Mouse (Mus musculus) hindlimb bud, embryonic 11.5 days (tissue): ENCODE measurements around the gene Sort1.
A peak's percentile ranks its signal among the peaks of the same experiment; 100 is the strongest.

Source experiments
- DNase-seq: peaks from one replicate; pipeline ENCODE4 v3.0.0-alpha.2; 2012; ENCODE audit warnings: low read depth, low spot score; ENCODE audit errors: extremely low spot score

Gene Sort1

DNA sequence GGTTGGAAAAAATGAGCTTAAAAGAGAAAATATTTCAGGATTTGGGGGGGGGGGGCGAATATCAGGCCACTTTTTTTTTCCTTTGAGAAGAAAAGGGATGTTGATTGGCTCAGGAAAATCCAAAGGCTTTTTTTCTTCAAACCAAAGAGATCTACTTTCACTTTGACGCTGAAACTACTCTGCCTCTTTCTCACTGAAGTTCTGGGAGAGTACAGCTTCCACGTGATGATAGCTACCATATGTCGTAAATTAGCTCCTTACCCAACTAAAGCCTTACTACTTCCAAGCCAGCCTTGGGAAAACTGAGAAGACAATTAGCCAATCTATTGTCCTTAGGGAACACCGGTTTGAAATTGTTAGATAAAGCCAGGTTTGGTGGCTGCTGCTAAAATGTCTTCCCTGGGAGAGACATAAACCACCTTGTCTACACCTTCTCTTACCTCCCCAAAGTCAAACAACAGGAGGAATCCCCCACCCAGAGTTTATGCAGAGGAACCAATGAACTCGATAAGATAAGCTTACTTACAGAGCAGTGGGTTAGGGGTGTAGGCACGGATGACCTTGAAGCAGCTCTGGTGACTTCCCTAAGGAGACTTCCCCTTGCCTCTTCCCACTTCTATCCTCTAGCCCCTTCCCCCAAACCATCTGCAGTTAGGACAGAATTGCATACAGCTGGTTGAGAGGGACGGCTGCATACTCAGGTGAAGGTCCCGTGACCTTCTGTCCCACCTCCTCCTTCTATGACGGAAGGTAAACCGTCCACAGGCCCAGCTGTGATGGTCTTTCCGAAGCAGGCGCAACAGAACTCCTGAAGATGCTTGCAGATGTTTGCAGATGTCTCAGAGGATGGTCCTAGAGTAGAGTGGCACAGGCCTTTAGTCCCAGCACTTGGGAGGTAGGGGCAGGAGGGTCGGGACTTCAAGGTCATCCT, 98.3 kb downstream of the Sort1 start:
- no peak for DNase-seq

DNA sequence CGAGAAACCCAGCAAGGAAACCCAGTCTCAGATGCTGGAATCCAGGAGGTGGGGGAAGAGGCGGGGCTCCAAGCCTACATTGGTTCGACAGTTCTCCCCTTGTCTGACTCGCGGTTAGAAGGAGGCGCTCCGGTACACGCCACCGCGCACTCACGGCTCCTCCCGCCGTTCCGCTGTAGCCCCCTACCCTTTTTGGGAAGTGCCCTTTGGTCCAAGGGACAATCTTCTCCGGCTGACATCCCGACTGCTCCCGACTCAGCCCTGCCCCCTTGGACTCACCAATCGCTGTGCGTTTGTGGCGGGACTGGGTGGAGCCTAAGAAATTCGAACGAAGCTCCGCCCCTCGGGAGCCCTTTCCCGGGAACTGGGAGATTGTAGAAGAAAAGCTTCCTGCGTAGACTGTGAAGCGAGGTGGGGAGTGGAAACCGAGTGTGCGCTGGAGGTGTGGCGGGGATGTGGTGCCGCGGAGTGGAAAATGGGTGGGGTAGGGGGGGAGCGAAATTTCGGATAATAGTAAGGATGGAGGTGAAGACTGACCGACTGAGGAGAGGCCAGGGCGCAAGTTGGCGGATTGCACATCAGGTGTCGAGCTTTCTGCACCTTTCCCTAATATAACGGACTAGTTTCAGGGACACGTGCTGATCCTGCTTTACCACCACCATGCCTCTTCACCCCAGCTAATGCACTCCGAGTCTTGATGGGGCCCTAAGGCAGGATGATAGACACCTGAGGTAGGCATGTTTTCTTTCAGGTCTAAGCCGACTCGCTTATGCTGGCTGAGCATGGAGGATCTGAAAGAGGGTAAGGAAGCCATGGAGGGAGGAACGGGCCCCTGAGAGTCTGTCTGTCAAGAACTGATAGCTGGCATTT, 99.8 kb downstream of the Sort1 start, which contains the start of gene Psrc1:
TSS of gene Psrc1 (plus strand) at position 355 of the 870 bp plus-strand sequence.
- peak; percentile 81 for DNase-seq

DNA sequence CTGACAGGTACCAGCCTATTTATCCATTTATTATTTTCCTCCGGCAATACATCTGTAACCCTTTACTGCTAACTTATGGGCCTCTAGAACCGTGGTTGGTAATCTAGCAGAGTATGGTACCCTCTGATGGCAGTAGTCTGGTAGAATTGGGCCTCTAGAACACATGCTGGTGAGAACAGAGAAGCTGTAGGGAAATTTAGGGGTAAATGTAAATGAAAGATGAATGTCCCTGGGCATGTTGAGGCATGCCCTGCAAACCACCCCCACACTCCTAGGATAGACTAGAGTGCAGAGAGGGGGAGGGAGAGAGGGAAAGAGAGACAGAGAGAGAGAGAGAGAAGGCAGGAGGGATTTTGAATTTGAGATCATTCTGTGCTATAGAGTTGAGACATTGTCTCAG, 100.5 kb downstream of the Sort1 start:
- DNase-seq, result no peak

DNA sequence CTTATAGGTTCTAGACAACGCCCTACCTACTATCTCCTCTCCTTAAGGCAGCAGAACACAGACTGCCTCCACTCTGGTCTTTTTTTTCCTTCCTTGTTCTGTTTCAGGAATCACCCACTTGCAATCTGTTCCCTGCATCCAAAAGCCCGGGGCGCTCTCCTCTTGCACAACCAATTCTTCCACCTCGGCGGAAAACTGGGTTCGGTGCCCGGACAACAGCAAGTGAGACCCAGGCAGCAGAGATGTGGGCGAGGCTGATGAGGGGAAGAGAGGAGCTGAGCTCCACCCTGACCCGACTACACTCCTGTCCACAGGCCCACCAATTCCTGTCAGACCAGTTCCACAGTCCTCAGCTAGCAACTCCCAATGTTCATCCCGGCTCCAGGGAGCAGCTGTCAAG, 102.3 kb downstream of the Sort1 start:
- DNase-seq, result no peak

DNA sequence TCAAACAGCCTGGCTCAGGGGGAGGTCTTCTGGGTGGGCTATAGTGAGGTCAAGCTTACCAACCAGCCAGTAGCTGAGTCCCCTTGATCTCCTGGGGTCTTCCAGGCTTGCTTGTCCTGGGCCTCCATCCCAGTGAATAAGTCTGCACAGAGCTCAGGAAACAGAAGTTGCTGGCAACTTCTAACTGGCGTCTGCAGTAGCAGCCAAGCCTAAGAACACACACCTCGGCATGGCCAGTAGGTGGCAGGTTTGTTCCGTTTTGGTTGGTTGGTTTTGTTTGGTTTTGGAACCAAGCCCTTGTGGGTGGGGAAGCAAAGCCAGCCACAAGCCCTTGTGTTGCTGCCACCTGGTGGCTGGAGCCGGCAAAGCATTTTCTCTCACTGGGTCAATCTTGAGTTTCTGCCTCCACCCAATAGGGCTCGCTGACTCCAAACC, 105.2 kb downstream of the Sort1 start:
- DNase-seq, result peak; percentile 99

DNA sequence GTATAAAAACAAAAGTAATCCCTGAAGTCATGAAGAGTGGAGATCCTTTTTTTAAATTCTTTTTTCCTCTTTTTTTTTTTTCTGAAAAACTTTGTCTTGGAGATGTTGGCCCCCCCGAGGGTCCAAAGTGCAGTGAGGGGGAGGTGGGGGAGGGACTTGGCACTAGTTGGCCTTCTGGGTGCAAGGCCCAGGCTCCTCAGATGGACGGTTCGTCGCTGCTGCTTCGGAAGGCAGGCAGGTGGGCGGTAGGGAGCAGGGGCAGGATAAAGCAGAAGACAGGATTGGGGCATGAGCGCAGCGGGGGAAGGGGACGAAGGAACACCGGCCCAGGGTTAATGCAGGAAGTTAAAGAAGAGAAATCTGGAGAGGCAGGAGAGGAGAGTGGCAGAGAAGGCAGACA, 108.4 kb downstream of the Sort1 start:
- no peak for DNase-seq

DNA sequence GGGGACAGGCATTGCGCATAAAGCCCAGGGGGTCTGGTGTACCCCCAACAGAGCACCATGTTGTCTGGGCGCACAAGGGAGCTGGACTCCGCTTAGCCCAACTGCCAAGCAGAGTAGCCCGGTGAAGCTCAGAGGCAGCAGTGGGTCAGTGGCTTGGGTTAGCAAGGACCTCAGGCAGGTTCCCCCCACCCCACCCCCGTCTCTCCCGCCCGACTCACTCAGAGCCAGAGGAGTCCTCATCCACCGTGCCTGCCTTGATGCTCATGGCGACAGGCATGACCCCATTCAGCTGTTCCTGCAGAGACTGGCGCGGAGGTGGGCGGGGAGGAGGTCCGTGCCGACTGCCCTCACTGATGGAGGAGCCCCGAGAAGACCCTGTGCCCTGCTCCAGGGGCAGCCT, 108.9 kb downstream of the Sort1 start:
- DNase-seq, result no peak

DNA sequence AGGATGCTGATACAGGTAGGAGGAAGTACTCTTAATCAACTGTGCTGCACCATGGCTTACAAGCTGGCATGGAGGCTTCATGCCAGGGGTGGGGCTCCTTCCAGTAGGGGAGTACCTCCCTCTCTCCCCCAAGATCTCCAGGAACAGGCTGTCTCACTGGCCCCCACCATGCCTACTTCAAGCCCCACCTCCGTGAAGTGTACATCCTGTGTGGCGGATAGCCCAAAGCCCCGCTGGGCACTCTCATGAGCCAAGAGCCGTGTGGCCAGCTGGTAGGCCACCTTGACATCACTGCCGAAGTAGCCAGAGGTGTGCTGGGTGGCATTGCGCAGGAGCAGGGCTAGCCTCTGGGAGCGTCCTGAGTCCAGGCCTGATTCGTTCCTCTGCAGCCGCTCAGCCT, 114.4 kb downstream of the Sort1 start:
- DNase-seq, result no peak

DNA sequence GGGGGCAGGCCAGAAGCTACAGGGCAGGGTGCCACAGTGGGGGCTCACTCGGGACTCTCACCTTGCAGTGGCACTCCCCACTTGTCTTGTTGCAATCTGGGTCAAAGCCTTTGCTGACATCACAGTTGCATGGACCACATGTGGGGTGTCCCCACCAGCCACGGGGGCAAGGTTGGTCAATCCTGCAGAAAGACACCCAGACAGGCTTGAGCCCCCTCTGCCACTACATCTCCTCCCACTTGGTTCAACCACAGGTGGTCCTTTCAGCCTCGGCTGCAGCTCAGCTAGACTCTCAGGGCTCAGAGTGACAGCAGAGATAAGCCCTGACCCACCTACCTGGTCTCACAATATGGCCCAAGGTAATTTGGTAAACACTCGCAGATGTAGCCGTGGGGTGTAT, 116.6 kb downstream of the Sort1 start:
- no peak for DNase-seq

DNA sequence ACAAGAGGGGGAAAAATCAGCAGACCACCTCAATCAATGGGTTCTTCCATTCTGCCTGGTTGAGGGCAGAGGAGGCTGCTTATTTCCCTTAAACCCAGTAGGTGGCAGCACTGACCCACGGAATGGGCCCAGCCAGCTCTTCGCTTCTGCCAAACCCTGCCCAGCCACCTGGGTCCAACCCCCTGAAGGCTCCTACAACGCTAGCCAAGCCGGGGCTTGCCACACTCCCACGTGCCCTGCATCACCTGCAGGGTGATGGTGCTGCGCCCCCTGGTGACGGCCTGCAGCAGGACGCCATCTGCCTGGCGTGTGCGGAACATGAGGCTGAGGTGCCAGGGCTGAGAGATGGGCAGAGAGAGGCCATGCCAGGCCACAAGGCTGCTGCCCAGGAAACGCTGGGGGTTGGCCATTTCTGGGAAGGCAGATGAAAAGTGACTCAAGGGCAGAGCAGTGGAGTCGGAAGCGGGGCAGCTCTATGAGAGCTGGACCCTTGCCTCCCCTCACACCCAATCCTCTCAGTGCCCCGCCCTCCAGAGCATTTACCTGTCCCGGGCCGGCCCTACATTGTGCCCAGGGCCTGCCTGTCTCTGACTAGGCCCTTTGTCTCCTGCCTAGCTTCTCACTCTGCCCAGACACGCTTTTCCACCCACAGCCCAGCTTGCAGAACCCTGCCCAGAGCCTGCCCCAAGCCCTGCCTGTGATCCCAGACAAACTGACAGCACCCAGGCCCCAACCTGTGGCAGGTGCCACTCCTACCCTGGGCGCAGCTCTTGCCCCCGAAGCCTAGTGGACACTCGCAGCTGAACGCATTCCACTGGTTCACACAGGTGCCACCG, 118.0 kb downstream of the Sort1 start:
- peak; percentile 75 for DNase-seq

DNA sequence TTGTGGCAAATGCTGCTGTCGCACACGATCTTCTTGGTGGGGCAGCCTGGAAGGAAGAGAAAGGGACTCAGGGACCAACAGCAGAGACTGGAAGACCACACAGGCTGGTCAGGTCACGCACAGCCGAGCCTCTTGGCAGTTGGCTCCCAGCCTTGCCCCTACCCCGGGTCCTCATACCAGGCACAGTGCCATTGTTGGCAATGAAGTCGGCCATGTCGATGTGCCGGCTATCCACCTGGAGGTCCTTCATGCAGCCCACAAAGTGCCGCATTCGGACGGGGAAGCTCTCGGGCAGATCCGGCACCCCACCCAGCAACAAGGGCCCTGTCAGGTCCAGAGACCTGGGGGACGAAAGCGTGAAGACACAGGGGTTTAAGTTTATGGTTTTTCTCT, 118.6 kb downstream of the Sort1 start:
- DNase-seq, result no peak

DNA sequence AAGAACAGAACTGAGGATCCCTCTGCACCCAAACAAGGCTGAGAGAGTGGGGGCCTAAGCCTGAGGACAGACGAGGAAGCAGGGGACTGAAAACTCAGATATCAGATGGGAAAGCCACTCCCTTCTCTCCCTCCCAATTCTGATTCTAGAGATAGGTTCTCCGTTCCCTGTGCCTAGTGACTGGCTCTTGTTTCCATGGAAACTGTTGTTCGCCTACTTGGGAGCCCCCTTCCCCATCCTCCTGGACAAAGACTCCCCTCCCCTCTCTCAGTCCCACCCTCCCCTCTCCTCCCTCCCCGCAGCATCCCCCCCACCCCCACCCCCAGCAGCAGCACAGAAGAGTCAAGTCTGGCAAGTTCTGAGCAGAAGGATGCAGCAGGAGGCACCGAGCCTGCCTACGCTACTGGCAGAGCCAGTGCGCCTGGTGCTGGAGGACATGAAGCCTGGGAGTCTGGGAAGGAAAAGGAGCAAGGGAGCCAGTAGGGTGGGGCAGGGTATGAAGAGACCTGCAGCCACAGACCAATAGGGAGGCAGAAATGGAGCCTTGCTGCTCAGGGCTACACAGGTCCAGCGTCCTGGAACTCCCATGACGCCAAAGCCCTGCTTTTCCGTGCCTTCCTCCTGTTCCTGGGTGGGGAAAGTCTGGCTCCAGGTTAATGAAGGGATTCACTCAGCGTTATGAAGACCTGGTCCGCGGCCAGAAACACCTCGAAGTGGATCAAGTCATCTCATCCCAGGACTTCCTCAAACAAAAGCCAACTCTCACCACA, 121.8 kb downstream of the Sort1 start:
- DNase-seq, result no peak

DNA sequence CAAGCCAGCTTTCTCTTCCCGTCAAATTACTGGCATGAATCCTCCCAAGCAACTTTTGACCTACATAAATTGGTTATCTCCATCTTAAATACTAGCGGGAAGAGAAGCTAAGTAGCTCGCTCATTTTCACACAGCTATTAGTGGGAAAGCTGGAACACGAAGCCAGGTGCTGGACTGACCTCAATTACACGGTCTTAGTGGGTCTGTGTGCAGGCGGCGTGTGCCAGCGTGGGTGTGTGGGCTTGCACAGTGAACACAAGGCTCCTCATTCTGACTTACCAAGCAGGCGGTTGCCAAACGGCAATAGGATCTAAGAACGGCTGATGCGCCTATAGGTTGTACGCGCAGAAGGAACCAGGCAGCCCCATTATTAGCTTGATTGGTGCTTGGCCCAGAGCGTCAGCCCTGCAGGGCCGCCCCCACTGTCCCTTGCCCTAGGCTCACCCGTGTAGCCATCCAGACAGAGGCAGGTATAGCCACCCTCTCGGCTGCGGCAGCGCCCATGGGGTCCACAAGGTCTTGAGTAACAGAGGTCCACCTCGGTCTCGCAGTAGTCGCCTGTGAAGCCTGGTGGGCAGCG, 122.5 kb downstream of the Sort1 start:
- no peak for DNase-seq

DNA sequence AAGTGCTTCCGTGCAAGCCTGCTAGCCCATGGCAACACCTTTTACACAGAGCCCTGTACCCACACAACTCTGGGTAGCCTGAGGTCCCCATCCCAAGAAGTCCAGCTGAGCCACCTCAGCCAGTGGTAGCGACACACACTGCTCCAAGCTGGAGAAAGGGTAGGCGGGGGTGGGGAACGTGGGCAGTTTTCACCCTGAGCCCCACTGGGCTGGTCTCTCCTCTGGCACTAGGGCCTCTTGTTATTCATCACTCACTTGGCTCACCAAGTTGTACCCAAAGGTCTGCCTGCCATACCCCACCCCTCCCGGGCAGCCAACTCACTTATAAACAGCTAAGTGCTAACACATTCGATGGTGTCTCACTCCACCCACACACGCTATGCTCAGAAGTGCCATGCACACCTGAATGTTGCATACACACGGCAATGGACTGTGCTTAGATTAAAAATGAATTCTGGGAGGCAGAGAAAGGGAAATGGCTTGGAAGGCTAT, 124.7 kb downstream of the Sort1 start:
- DNase-seq, result no peak

DNA sequence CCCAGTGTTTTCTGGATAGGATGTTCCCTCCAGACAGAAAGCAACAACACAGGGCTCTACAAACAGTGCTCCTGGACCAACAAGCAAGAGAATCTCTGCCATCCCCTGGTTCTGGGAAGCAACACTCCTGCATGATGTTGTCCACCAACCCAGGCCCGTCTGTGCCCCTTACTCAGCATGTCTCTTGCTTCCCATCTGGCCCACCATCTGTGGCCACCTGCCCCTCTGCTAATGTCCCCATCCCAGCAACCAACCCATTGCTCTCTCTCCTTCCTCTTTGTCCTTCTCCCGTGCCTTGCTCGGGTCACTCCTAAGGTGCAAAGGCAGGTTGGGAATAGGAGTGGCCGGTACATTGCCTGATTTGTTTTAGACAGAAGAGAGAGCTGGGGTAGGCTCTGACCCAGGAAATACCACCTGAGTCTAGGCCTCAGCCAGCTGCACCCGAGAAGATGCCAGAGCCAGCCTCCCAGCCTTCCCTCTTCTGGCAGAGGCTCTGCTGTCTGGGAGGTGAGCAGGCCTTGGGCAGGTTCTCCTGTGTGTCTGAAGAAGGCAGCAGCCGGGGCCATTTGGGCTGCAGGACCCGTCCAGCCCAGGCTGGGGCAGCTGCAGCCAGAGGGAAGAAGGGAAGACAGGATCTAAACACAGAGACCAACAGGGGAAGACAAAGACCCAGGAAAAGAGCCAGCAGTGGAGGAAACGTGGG, 125.9 kb downstream of the Sort1 start:
- DNase-seq, result no peak

DNA sequence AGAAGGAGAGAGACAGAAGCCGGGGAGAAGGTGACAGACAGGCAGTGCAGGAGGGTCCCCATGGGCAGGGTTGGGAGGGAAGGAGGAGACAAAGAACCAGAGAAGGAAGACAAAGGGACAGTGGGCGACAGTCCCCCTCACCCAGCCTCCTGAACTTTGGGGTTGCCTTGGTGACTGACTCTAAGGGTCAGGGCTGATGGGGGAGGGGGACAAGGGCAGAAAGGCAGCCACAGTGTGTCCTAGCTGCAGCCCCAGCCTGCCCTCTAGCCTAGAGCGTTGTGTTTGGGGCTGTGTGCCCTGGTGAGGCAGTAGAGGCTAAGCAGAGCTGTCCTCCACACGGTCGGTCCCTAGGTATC, 126.5 kb downstream of the Sort1 start:
- DNase-seq, result no peak
